Mouse (Mus musculus): Measurements from ENCODE around the gene Tnni2. TPM values are rescaled to one million over a fixed set of nuclear protein-coding genes. Genes with fewer than 3 reads are reported as not detected.
A peak's percentile ranks its signal among the peaks of the same experiment; 100 is the strongest.

Gene Tnni2
- polyA plus RNA-seq, 1 experiment from 2014 or later: 0.51 TPM

GRCm38 (mm10) chr7:142419887-142420286 lies 21.7 kb upstream of the Tnni2 start:
- 78% methylated on average over 5 of the region's 5 CpGs for WGBS
- ATAC-seq: no peak

GRCm38 (mm10) chr7:142421826-142422225 lies 19.8 kb upstream of the Tnni2 start:
- Histone ChIP-seq H3K4me3 (ENCODE audit: low read depth, low read length) (no peak overlapping the region), H3K4me1 (ENCODE audit: control insufficient read depth, insufficient read depth, low read length) (no peaks in the 10 kb centered on the region), H3K4me2 (ENCODE audit: low read length) (no peak overlapping the region), H3K27ac (ENCODE audit: low read length) (no peak overlapping the region), H3K36me3 (ENCODE audit: control insufficient read depth, insufficient read depth, low read length) (no peaks in the 10 kb centered on the region), H3K27me3 (ENCODE audit: control insufficient read depth, insufficient read depth, low read depth, low read length) (no peaks in the 10 kb centered on the region), H3K9me3 (replicated peaks; ENCODE audit: control insufficient read depth, low read length, poor library complexity, severe bottlenecking) (no peaks in the 10 kb centered on the region), H3K9ac (ENCODE audit: low read depth, low read length) (no peak overlapping the region)
- WGBS: 69% methylated on average over 2 of the region's 2 CpGs
- ATAC-seq: no peak

More at GRCm38 (mm10) chr7:142419887-142420286, 21.7 kb upstream of the Tnni2 start:
- Histone ChIP-seq H3K27me3 (ENCODE audit: control insufficient read depth, insufficient read depth, low read depth, low read length) (no peaks in the 10 kb centered on the region), H3K36me3 (ENCODE audit: control insufficient read depth, insufficient read depth, low read length) (no peaks in the 10 kb centered on the region), H3K9me3 (replicated peaks; ENCODE audit: control insufficient read depth, low read length, poor library complexity, severe bottlenecking) (no peaks in the 10 kb centered on the region), H3K27ac (ENCODE audit: low read length) (no peak overlapping the region), H3K4me3 (ENCODE audit: low read depth, low read length) (no peak overlapping the region), H3K4me2 (ENCODE audit: low read length) (no peak overlapping the region), H3K9ac (ENCODE audit: low read depth, low read length) (no peak overlapping the region), H3K4me1 (ENCODE audit: control insufficient read depth, insufficient read depth, low read length) (no peaks in the 10 kb centered on the region)

- no peak overlapping the region for H3K4me3 ChIP-seq (ENCODE audit: low read depth, low read length)
- H3K4me2 ChIP-seq (ENCODE audit: low read length): no peak overlapping the region
- ATAC-seq: no peak
- WGBS: 40% methylated on average over 11 of the region's 11 CpGs
- H3K36me3 ChIP-seq (ENCODE audit: control insufficient read depth, insufficient read depth, low read length): no peaks in the 10 kb centered on the region
- no peak overlapping the region for H3K27ac ChIP-seq (ENCODE audit: low read length)
- H3K27me3 ChIP-seq (ENCODE audit: control insufficient read depth, insufficient read depth, low read depth, low read length): no peaks in the 10 kb centered on the region
- no peaks in the 10 kb centered on the region for H3K9me3 ChIP-seq (replicated peaks; ENCODE audit: control insufficient read depth, low read length, poor library complexity, severe bottlenecking)
- 0 out of 2 replicates have a peak, but pooled peaks cover 2% of the 10 kb centered on the region for H3K4me1 ChIP-seq (ENCODE audit: control insufficient read depth, insufficient read depth, low read length)
- H3K9ac ChIP-seq (ENCODE audit: low read depth, low read length): no peak overlapping the region
Observed at GRCm38 (mm10) chr7:142425641-142426213, 15.9 kb upstream of the Tnni2 start.

- no peak overlapping the region for H3K4me2 ChIP-seq (ENCODE audit: low read length)
- H3K36me3 ChIP-seq (ENCODE audit: control insufficient read depth, insufficient read depth, low read length): no peaks in the 10 kb centered on the region
- 0 out of 2 replicates have a peak, but pooled peaks cover 2% of the 10 kb centered on the region for H3K4me1 ChIP-seq (ENCODE audit: control insufficient read depth, insufficient read depth, low read length)
- no peak overlapping the region for H3K4me3 ChIP-seq (ENCODE audit: low read depth, low read length)
- no peak overlapping the region for H3K9ac ChIP-seq (ENCODE audit: low read depth, low read length)
- 4% methylated on average over 7 of the region's 7 CpGs for WGBS
- no peak for ATAC-seq
- H3K9me3 ChIP-seq (replicated peaks; ENCODE audit: control insufficient read depth, low read length, poor library complexity, severe bottlenecking): no peaks in the 10 kb centered on the region
- no peaks in the 10 kb centered on the region for H3K27me3 ChIP-seq (ENCODE audit: control insufficient read depth, insufficient read depth, low read depth, low read length)
- H3K27ac ChIP-seq (ENCODE audit: low read length): no peak overlapping the region
Observed at GRCm38 (mm10) chr7:142428213-142428612, 13.4 kb upstream of the Tnni2 start.

- H3K4me3 ChIP-seq (ENCODE audit: low read depth, low read length): no peak overlapping the region
- 0 out of 2 replicates have a peak, but pooled peaks cover 2% of the 10 kb centered on the region for H3K4me1 ChIP-seq (ENCODE audit: control insufficient read depth, insufficient read depth, low read length)
- H3K9ac ChIP-seq (ENCODE audit: low read depth, low read length): no peak overlapping the region
- no peak overlapping the region for H3K4me2 ChIP-seq (ENCODE audit: low read length)
- no peak overlapping the region for H3K27ac ChIP-seq (ENCODE audit: low read length)
- peak; percentile 73 for ATAC-seq
- no peaks in the 10 kb centered on the region for H3K27me3 ChIP-seq (ENCODE audit: control insufficient read depth, insufficient read depth, low read depth, low read length)
- no peaks in the 10 kb centered on the region for H3K36me3 ChIP-seq (ENCODE audit: control insufficient read depth, insufficient read depth, low read length)
- WGBS: 48% methylated on average over 12 of the region's 12 CpGs
- no peaks in the 10 kb centered on the region for H3K9me3 ChIP-seq (replicated peaks; ENCODE audit: control insufficient read depth, low read length, poor library complexity, severe bottlenecking)
Observed at GRCm38 (mm10) chr7:142430160-142430678, 11.4 kb upstream of the Tnni2 start.

GRCm38 (mm10) chr7:142431106-142431505 lies 10.5 kb upstream of the Tnni2 start:
- 87% methylated on average over 14 of the region's 14 CpGs for WGBS
- no peak overlapping the region for H3K4me3 ChIP-seq (ENCODE audit: low read depth, low read length)
- H3K27me3 ChIP-seq (ENCODE audit: control insufficient read depth, insufficient read depth, low read depth, low read length): no peaks in the 10 kb centered on the region
- no peak overlapping the region for H3K27ac ChIP-seq (ENCODE audit: low read length)
- ATAC-seq: no peak
- no peak overlapping the region for H3K9ac ChIP-seq (ENCODE audit: low read depth, low read length)
- no peaks in the 10 kb centered on the region for H3K9me3 ChIP-seq (replicated peaks; ENCODE audit: control insufficient read depth, low read length, poor library complexity, severe bottlenecking)
- H3K4me1 ChIP-seq (ENCODE audit: control insufficient read depth, insufficient read depth, low read length): 0 out of 2 replicates have a peak, but pooled peaks cover 2% of the 10 kb centered on the region
- no peak overlapping the region for H3K4me2 ChIP-seq (ENCODE audit: low read length)
- no peaks in the 10 kb centered on the region for H3K36me3 ChIP-seq (ENCODE audit: control insufficient read depth, insufficient read depth, low read length)

GRCm38 (mm10) chr7:142433623-142434022 lies 8.0 kb upstream of the Tnni2 start:
- no peaks in the 10 kb centered on the region for H3K27me3 ChIP-seq (ENCODE audit: control insufficient read depth, insufficient read depth, low read depth, low read length)
- WGBS: 51% methylated on average over 19 of the region's 19 CpGs
- H3K4me2 ChIP-seq (ENCODE audit: low read length): no peak overlapping the region
- no peak for ATAC-seq
- no peak overlapping the region for H3K4me3 ChIP-seq (ENCODE audit: low read depth, low read length)
- no peaks in the 10 kb centered on the region for H3K36me3 ChIP-seq (ENCODE audit: control insufficient read depth, insufficient read depth, low read length)
- no peak overlapping the region for H3K27ac ChIP-seq (ENCODE audit: low read length)
- H3K9ac ChIP-seq (ENCODE audit: low read depth, low read length): no peak overlapping the region
- 0 out of 2 replicates have a peak, but pooled peaks cover 2% of the 10 kb centered on the region for H3K4me1 ChIP-seq (ENCODE audit: control insufficient read depth, insufficient read depth, low read length)
- H3K9me3 ChIP-seq (replicated peaks; ENCODE audit: control insufficient read depth, low read length, poor library complexity, severe bottlenecking): no peaks in the 10 kb centered on the region

- Histone ChIP-seq H3K4me2 (ENCODE audit: low read length) (no peak within 1 kb of the TSS), H3K9ac (ENCODE audit: low read depth, low read length) (no peak within 1 kb of the TSS), H3K4me1 (ENCODE audit: control insufficient read depth, insufficient read depth, low read length) (0 out of 2 replicates have a peak, but pooled peaks cover 2% of the 10 kb centered on the region), H3K36me3 (ENCODE audit: control insufficient read depth, insufficient read depth, low read length) (no peaks in the 10 kb centered on the region), H3K9me3 (replicated peaks; ENCODE audit: control insufficient read depth, low read length, poor library complexity, severe bottlenecking) (no peaks in the 10 kb centered on the region), H3K4me3 (ENCODE audit: low read depth, low read length) (no peak within 1 kb of the TSS), H3K27ac (ENCODE audit: low read length) (no peak within 1 kb of the TSS), H3K27me3 (ENCODE audit: control insufficient read depth, insufficient read depth, low read depth, low read length) (no peaks in the 10 kb centered on the region)
- WGBS: 89% methylated on average over 10 of the region's 10 CpGs
- no peak for ATAC-seq
Observed at GRCm38 (mm10) chr7:142434137-142434865, 7.3 kb upstream of the Tnni2 start, which contains the start of gene Syt8. Gene Syt8 (plus strand): TSS chr7:142434850.

GRCm38 (mm10) chr7:142435524-142435923 lies 6.1 kb upstream of the Tnni2 start:
- Histone ChIP-seq H3K9ac (ENCODE audit: low read depth, low read length) (no peak overlapping the region), H3K36me3 (ENCODE audit: control insufficient read depth, insufficient read depth, low read length) (no peaks in the 10 kb centered on the region), H3K27ac (ENCODE audit: low read length) (no peak overlapping the region), H3K27me3 (ENCODE audit: control insufficient read depth, insufficient read depth, low read depth, low read length) (no peaks in the 10 kb centered on the region), H3K4me1 (ENCODE audit: control insufficient read depth, insufficient read depth, low read length) (no peaks in the 10 kb centered on the region), H3K4me3 (ENCODE audit: low read depth, low read length) (no peak overlapping the region), H3K4me2 (ENCODE audit: low read length) (no peak overlapping the region), H3K9me3 (replicated peaks; ENCODE audit: control insufficient read depth, low read length, poor library complexity, severe bottlenecking) (no peaks in the 10 kb centered on the region)
- ATAC-seq: no peak
- WGBS: 30% methylated on average over 4 of the region's 4 CpGs

Measured in midbrain, embryonic 16.5 days (tissue).